Mouse (Mus musculus) erythroblast, adult 5-6 weeks (primary cell): Measurements from ENCODE around the gene Tomm20. TPM values are rescaled to one million over a fixed set of nuclear protein-coding genes. Genes with fewer than 3 reads are reported as not detected.
A peak's percentile ranks its signal among the peaks of the same experiment; 100 is the strongest.
"Not testable (repeated sequence)": the region's sequence is repeated elsewhere in the genome, so short reads cannot be mapped to it uniquely, and the experiment has no call there.

ENCODE experiments used
- ATAC-seq: replicated peaks from 2 replicates; pipeline ENCODE4 v1.8.0; 2016; ENCODE audit warnings: moderate number of reproducible peaks, mild to moderate bottlenecking, moderate TSS enrichment, inconsistent platforms; ENCODE audit not compliant: poor library complexity, low FRiP score, severe bottlenecking
- total RNA-seq, 2 experiments: library from RNA; stranded (forward) in 1 of 2; stranded (reverse) in 1 of 2; fragments of 150-400 nt in 1 of 2; fragments of 200-764, 138-1000 nt in 1 of 2; gene quantifications; 2 replicates each; pipeline versions ENCODE4 v1.2.3 to v1.2.4; 2015 to 2017; ENCODE audit warnings: low replicate concordance in 2 of 2

Gene Tomm20
- total RNA-seq (2015; ENCODE audit: low replicate concordance) (14.4 and 15.8 TPM in 2 replicates), total RNA-seq (2017; ENCODE audit: low replicate concordance) (42.5 and 56.2 TPM in 2 replicates)

GRCm38 (mm10) chr8:126945730-126946163 lies at the start of gene Tomm20:
Gene Tomm20, minus strand, starts transcription at chr8:126945844.
- ATAC-seq, result peak; percentile 89

GRCm38 (mm10) chr8:126994506-126994905 lies 48.9 kb upstream of the Tomm20 start:
- no peak for ATAC-seq

- ATAC-seq, result no peak
Measured at GRCm38 (mm10) chr8:126989363-126990153, 43.9 kb upstream of the Tomm20 start.

GRCm38 (mm10) chr8:126988346-126989006 lies 42.8 kb upstream of the Tomm20 start:
- no peak for ATAC-seq

GRCm38 (mm10) chr8:126986495-126986894 lies 40.9 kb upstream of the Tomm20 start:
- ATAC-seq, result 0 out of 2 replicates have a peak, but pooled peaks have one; percentile 64

- no peak for ATAC-seq
Measured at GRCm38 (mm10) chr8:126980046-126980445, 34.4 kb upstream of the Tomm20 start.

GRCm38 (mm10) chr8:126979091-126979920 lies 33.7 kb upstream of the Tomm20 start:
- ATAC-seq, result no peak

- ATAC-seq, result not testable (repeated sequence)
Measured at GRCm38 (mm10) chr8:126978535-126978934, 32.9 kb upstream of the Tomm20 start.

- ATAC-seq, result no peak
Measured at GRCm38 (mm10) chr8:126978028-126978427, 32.4 kb upstream of the Tomm20 start.

GRCm38 (mm10) chr8:126976608-126977348 lies 31.1 kb upstream of the Tomm20 start:
- no peak for ATAC-seq

GRCm38 (mm10) chr8:126975706-126976105 lies 30.1 kb upstream of the Tomm20 start:
- ATAC-seq, result no peak

- no peak for ATAC-seq
Measured at GRCm38 (mm10) chr8:126974511-126974910, 28.9 kb upstream of the Tomm20 start.

- no peak for ATAC-seq
Measured at GRCm38 (mm10) chr8:126973686-126974265, 28.1 kb upstream of the Tomm20 start.

GRCm38 (mm10) chr8:126972649-126973048 lies 27.0 kb upstream of the Tomm20 start:
- no peak for ATAC-seq

GRCm38 (mm10) chr8:126972102-126972501 lies 26.5 kb upstream of the Tomm20 start:
- ATAC-seq, result no peak

GRCm38 (mm10) chr8:126971314-126971664 lies 25.6 kb upstream of the Tomm20 start:
- peak; percentile 28; the same call in 1 of the 2 replicates for ATAC-seq

- ATAC-seq, result peak; percentile 99
Measured at GRCm38 (mm10) chr8:126970579-126971313, 25.1 kb upstream of the Tomm20 start, which contains the start of gene Rbm34. Gene Rbm34, minus strand, starts transcription at chr8:126971071.

- no peak for ATAC-seq
Measured at GRCm38 (mm10) chr8:126969546-126969945, 23.9 kb upstream of the Tomm20 start.
